Comparison of ENCODE assay signal across 11 mouse cellular contexts in genomic region chr9:52495483-52496270, GRCm38 (mm10).
DNase-seq lines count a peak whose midpoint lies in the region; ATAC-seq and TF ChIP-seq lines count a peak whose summit lies in the region.
"Had no signal": no experiment of that assay in that cellular context is flagged by ENCODE, and none has a peak within 500 bp of the region (broad histone marks: within the 10 kb centered on the region; RNA-seq: fewer than 3 reads in every experiment).

No protein-coding gene starts in this region.

- no peak overlapping the region for H3K4me2 ChIP-seq in lung, postnatal 0 days (replicated peaks; ENCODE audit: low read depth, low read length)
- H3K4me2 ChIP-seq: heart, embryonic 12.5 days; kidney, embryonic 15.5 days; stomach, embryonic 15.5 days had no signal

- H3K9me3 ChIP-seq in lung, postnatal 0 days (ENCODE audit: low read length): no peaks in the 10 kb centered on the region
- H3K9me3 ChIP-seq: heart, embryonic 12.5 days; kidney, embryonic 15.5 days; stomach, embryonic 15.5 days had no signal

- H3K36me3 ChIP-seq in lung, postnatal 0 days (ENCODE audit: insufficient read depth, low read length): no peaks in the 10 kb centered on the region
- H3K36me3 ChIP-seq: heart, embryonic 12.5 days; kidney, embryonic 15.5 days; stomach, embryonic 15.5 days had no signal

- no peak for ATAC-seq in lung, postnatal 0 days

- peak; percentile 22 for TF ChIP-seq CTCF in gastrocnemius, adult 2 months (IDR thresholded peaks at IDR 0.05)
- peak; percentile 53 for TF ChIP-seq CTCF in lung, postnatal 0 days (IDR thresholded peaks at IDR 0.05)
- peak; percentile 41; the same call in 1 of the 2 replicates for TF ChIP-seq CTCF in brain, embryonic 14.5 days (IDR thresholded peaks at IDR 0.05; ENCODE audit: borderline replicate concordance, extremely low read depth, insufficient read depth, insufficient read length)

- H3K27me3 ChIP-seq in lung, postnatal 0 days (replicated peaks; ENCODE audit: insufficient read depth, low read length): no peaks in the 10 kb centered on the region
- H3K27me3 ChIP-seq: heart, embryonic 12.5 days; kidney, embryonic 15.5 days; stomach, embryonic 15.5 days had no signal

- 49% methylated on average over 8 of the region's 8 CpGs for WGBS in lung, postnatal 0 days

- no peak for TF ChIP-seq EP300 in lung, postnatal 0 days (IDR thresholded peaks at IDR 0.05)

- DNase-seq in gastrocnemius, adult 2 months: no peak
- no peak for DNase-seq in gastrocnemius, postnatal 36 days
- peak; percentile 8 for DNase-seq in lung, postnatal 0 days (ENCODE audit: low spot score)
- no peak for DNase-seq in lung, postnatal 10 days
- peak; percentile 51 for DNase-seq in brain, embryonic 14.5 days (ENCODE audit: low read depth)
- peak; percentile 55 for DNase-seq in retina, embryonic 14.5 days (ENCODE audit: low spot score)
- DNase-seq in gastrocnemius, postnatal 4 days (ENCODE audit: low spot score in 2 of 2): no peak
- no peak for DNase-seq in testis, postnatal 14 days (ENCODE audit: low spot score)

- no peak overlapping the region for H3K4me3 ChIP-seq in gastrocnemius, adult 2 months
- no peak overlapping the region for H3K4me3 ChIP-seq in lung, postnatal 0 days (ENCODE audit: low read depth, low read length)
- H3K4me3 ChIP-seq: heart, embryonic 12.5 days; kidney, embryonic 15.5 days; stomach, embryonic 15.5 days had no signal

- H3K27ac ChIP-seq in gastrocnemius, adult 2 months: no peak overlapping the region
- H3K27ac ChIP-seq in lung, postnatal 0 days (ENCODE audit: low read length): no peak overlapping the region
- H3K27ac ChIP-seq: kidney, embryonic 15.5 days; stomach, embryonic 15.5 days had no signal

- H3K9ac ChIP-seq in lung, postnatal 0 days (replicated peaks; ENCODE audit: low read depth): no peak overlapping the region
- H3K9ac ChIP-seq: heart, embryonic 12.5 days; kidney, embryonic 15.5 days; stomach, embryonic 15.5 days had no signal

- intact Hi-C loops in gastrocnemius, adult 2 months (cut with DNase I): no loop called here
- intact Hi-C loops in gastrocnemius, postnatal 36 days (cut with DNase I): loop anchor here (10.0 kb wide), 1 partner anchor 649 kb away; no protein-coding TSS in a partner anchor

- H3K4me1 ChIP-seq in lung, postnatal 0 days (ENCODE audit: insufficient read depth, low read depth, low read length): no peaks in the 10 kb centered on the region
- H3K4me1 ChIP-seq: heart, embryonic 12.5 days; kidney, embryonic 15.5 days; stomach, embryonic 15.5 days had no signal

- TF ChIP-seq POLR2A in brain, embryonic 14.5 days (IDR thresholded peaks at IDR 0.05; ENCODE audit: borderline replicate concordance, extremely low read depth, insufficient read depth, insufficient read length, poor library complexity, severe bottlenecking): no peak

Comparison
In these comparisons a context has a peak if more than half of its experiments do, and no peak if none do; other contexts are left out.
1. DNase-seq: peak in lung, postnatal 0 days (single experiment), brain, embryonic 14.5 days (single experiment) and retina, embryonic 14.5 days (single experiment); none in gastrocnemius, adult 2 months (single experiment), gastrocnemius, postnatal 36 days (0 of 2), lung, postnatal 10 days (single experiment), gastrocnemius, postnatal 4 days (0 of 2) and testis, postnatal 14 days (single experiment).
2. Peak in every context shown above with its lines, with median percentiles within 50 percentile points of each other: CTCF ChIP-seq.